Mouse (Mus musculus) embryonic fibroblast, embryonic 13.5 days (primary cell): Measurements from ENCODE around the gene Raet1e.
"Not testable (repeated sequence)": the region's sequence is repeated elsewhere in the genome, so short reads cannot be mapped to it uniquely, and the experiment has no call there.

Source experiments
- CTCF ChIP-seq: IDR thresholded peaks from 2 replicates; pipeline ENCODE4 v1.5.1; 2011; ENCODE audit warnings: mild to moderate bottlenecking, control low read depth, low read length, moderate library complexity, borderline replicate concordance; ENCODE audit not compliant: insufficient read depth
- POLR2A ChIP-seq: IDR thresholded peaks from 2 replicates; pipeline ENCODE4 v1.6.1; 2011; ENCODE audit warnings: low read depth, mild to moderate bottlenecking, control low read depth, low read length, moderate library complexity

DNA sequence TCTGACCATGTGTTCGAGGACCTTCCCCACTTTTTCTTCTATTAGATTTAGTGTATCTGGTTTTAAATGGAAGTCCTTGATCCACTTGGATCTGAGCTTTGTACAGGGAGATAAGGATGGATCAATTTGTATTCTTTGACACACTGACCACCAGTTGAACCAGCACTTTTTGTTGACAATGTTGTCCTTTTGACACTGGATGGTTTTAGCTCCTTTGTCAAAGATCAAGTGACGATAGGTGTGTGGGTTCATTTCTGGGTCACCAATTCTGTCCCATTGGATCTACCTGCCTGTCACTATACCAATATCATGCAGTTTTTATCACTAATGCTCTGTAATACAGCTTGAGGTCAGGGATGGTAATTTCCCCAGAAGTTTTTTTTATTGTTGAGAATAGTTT lies 18.1 kb downstream of the Raet1e start:
- TF ChIP-seq CTCF, POLR2A: not testable (repeated sequence)
